Mouse (Mus musculus) thymus, postnatal 4 days (tissue): ENCODE measurements around the gene Txnrd2.

Experiments
- DNase-seq: peaks from one replicate; pipeline ENCODE4 v3.0.0; 2021

Gene Txnrd2

GRCm38 (mm10) chr16:18453846-18454245, 27.7 kb downstream of the Txnrd2 start:
- DNase-seq: peak; percentile 31

- DNase-seq: peak; percentile 47
Measured at GRCm38 (mm10) chr16:18455407-18455806, 29.2 kb downstream of the Txnrd2 start.

- DNase-seq: no peak
Measured at GRCm38 (mm10) chr16:18458661-18459060, 32.5 kb downstream of the Txnrd2 start.

- DNase-seq: peak; percentile 78
Measured at GRCm38 (mm10) chr16:18459335-18459954, 33.3 kb downstream of the Txnrd2 start.

GRCm38 (mm10) chr16:18459955-18460370, 33.8 kb downstream of the Txnrd2 start:
- peak; percentile 82 for DNase-seq

GRCm38 (mm10) chr16:18460826-18461225, 34.6 kb downstream of the Txnrd2 start:
- peak; percentile 51 for DNase-seq

- DNase-seq: peak; percentile 63
Measured at GRCm38 (mm10) chr16:18462031-18462430, 35.8 kb downstream of the Txnrd2 start.

- peak; percentile 62 for DNase-seq
Measured at GRCm38 (mm10) chr16:18462598-18462997, 36.4 kb downstream of the Txnrd2 start.

- peak; percentile 58 for DNase-seq
Measured at GRCm38 (mm10) chr16:18464271-18464670, 38.1 kb downstream of the Txnrd2 start.

- DNase-seq: peak; percentile 24
Measured at GRCm38 (mm10) chr16:18470829-18471228, 44.6 kb downstream of the Txnrd2 start.

GRCm38 (mm10) chr16:18471381-18471955, 45.3 kb downstream of the Txnrd2 start:
- peak; percentile 29 for DNase-seq

GRCm38 (mm10) chr16:18471976-18472375, 45.8 kb downstream of the Txnrd2 start:
- DNase-seq: no peak

- DNase-seq: peak; percentile 9
Measured at GRCm38 (mm10) chr16:18472416-18472815, 46.2 kb downstream of the Txnrd2 start.

- peak; percentile 77 for DNase-seq
Measured at GRCm38 (mm10) chr16:18472976-18473375, 46.8 kb downstream of the Txnrd2 start.

- peak; percentile 24 for DNase-seq
Measured at GRCm38 (mm10) chr16:18474021-18474420, 47.8 kb downstream of the Txnrd2 start.

- peak; percentile 11 for DNase-seq
Measured at GRCm38 (mm10) chr16:18477996-18478395, 51.8 kb downstream of the Txnrd2 start.

- DNase-seq: peak; percentile 26
Measured at GRCm38 (mm10) chr16:18479667-18480066, 53.5 kb downstream of the Txnrd2 start.

GRCm38 (mm10) chr16:18480933-18481485, 54.8 kb downstream of the Txnrd2 start:
- peak; percentile 64 for DNase-seq

GRCm38 (mm10) chr16:18482431-18482830, 56.2 kb downstream of the Txnrd2 start:
- peak; percentile 5 for DNase-seq

- DNase-seq: peak; percentile 5
Measured at GRCm38 (mm10) chr16:18483839-18484238, 57.7 kb downstream of the Txnrd2 start.

- DNase-seq: no peak
Measured at GRCm38 (mm10) chr16:18484386-18484785, 58.2 kb downstream of the Txnrd2 start.

- DNase-seq: peak; percentile 6
Measured at GRCm38 (mm10) chr16:18484794-18485435, 58.7 kb downstream of the Txnrd2 start.

- peak; percentile 13 for DNase-seq
Measured at GRCm38 (mm10) chr16:18486126-18486525, 59.9 kb downstream of the Txnrd2 start.

GRCm38 (mm10) chr16:18490281-18490680, 64.1 kb downstream of the Txnrd2 start:
- peak; percentile 1 for DNase-seq
